Mouse (Mus musculus) embryo, embryonic 10.5 days (tissue): Measurements from ENCODE around the gene Stat5a.

Experiments used
- DNase-seq: peaks from one replicate; pipeline ENCODE4 v3.0.0-alpha.2; 2015; ENCODE audit warnings: low spot score

The Stat5a gene

DNA sequence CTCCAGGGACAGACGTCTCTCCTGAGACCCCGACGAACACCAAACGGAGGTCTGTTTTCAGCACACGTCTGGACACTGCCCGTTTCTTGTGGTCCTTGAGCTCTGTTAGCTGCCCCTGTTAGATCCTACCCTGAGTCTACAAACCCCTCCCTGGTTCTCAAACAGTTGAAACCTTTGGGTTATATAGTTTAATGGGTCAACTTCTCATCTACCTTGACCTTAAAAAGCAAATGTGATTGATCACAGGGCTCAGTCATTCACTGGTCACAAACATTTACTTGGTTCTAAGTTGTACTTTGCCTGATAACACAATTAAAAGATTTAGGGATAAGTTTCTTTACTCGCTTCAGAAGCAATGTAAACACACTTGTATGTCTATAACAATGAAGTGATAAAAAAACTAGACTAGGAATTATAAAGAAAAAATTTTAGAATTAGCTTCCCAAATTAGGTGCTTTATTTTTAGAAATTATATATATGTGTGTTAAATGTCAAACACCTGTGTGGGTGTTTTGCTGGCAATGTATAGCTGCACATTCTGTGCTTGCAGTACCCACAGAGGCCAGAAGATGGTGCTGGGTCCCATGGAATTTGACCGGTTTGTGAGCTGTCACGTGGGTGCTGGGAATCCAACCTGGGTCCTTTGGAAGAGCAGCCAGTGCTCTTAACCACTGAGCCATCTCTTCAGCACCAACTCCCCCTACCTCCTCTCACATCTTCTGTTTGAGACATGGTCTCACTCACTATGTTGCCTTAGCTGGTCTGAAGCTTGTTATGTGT, 22.0 kb upstream of the Stat5a start:
- no peak for DNase-seq

DNA sequence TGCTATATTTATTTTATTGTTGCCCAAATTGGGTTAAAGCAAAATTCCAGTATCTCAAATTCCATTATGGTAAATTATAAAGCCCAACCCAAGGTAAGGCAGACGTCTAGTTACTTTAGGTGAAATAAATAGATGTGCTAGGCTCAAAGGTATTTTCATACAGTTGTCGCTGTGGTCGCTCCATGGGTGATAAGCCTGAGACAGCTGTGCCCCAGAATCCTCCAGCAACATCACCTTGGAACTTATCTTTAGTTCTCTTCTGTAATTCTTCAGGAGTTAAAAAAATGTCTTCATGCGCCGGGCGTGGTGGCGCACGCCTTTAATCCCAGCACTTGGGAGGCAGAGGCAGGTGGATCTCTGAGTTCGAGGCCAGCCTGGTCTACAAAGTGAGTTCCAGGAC, 20.3 kb upstream of the Stat5a start:
- no peak for DNase-seq

DNA sequence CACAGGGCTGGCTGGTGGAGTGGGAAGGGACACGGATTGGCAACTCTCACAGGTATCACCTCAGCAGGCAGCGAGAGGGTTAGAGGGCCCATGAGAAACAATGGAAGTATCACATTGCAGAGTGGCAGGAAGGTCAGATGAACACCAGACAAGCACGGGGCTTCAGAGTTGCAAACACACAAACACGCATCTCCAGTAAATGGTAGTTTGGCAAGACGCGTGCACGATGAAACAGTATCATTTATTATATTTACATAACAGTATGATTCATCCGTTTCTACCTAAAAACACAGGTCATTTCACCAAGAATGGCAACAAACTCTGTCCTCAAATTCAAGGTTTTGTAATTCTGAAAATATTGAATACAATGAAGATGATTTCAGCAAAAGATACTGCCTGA, 19.6 kb upstream of the Stat5a start:
- DNase-seq, result no peak

DNA sequence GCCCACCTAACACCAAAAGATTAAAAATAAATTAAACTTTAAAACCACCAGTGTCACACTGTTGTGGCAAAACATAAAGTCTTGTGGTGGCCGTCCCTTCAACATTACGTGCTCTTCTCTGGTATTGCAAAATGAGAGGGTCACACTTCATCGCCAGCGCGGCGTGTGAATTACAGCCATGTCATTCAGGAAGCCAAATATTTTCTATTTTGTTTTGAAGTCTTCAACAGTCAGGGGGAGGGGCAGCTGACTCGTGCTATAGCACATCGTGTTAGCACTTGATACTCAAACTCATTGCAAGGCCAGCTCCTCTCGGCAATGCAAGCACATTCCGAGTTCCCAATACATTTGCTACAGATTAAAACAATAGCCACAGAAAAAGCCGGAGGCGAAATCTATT, 18.3 kb upstream of the Stat5a start:
- no peak for DNase-seq

DNA sequence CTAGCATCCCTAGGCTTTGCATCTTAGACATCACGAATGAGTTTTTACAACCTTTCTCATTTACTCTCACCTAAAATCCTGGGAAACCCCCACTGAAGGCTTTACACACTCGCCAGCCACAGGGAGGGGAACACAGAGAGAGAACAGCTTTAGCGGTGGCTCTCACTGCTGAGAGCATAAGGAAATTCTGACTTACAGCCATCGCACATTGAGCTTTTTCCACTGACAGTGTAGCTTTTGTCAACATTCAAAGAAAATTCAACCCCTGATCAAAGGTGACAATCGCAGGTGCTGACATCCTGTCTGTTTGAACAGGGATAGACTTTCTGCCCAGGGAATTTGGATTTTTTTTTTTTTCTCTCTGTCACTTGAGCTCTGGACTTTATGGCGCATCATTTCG, 17.1 kb upstream of the Stat5a start:
- DNase-seq, result no peak

DNA sequence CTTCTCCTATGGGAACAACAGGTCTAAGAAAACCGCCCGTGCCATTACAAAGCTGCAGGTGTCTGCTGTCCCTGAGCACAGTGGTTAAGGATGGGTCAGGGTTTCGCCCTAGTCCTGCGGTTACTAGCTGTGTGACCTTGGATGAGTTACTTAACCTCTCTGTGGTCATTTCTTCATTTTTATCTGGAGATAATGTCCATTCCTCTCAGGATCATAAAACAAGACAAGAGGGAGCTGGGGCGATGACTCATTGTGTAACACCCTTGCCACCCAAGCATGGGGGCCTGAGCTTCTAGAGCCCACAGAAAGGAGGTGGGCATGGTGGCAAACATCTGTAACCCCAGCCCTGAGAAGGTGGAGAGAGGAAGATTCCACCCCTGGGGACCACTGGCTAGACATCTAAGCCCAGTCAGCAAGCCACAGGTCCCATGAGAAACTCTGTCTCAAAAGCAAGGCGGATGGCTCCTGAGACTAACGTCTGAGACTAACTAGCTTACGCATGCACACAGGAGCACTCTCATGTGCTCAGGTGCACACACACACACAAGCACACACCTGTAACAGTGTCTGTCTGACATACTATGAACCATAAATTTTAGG, 16.0 kb upstream of the Stat5a start:
- no peak for DNase-seq

DNA sequence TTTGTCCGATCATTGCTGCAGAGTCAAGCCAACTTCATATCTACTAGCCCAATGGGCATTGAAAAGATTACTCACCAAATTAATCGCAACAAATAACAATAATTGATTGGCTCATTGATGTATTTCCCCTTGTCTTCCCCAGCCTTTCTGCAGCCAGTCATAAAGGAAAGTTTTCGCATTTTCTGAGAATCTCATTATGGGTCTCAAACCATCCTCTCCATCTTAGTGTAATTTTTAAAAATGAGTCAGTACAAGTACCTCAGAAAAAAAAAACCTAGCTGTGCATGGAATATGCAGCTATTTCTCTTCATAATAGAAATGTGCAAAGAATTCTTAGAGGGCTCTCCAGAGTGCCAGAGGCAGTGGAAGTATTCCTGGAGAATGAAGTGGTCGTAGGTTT, 15.0 kb upstream of the Stat5a start:
- DNase-seq, result no peak

DNA sequence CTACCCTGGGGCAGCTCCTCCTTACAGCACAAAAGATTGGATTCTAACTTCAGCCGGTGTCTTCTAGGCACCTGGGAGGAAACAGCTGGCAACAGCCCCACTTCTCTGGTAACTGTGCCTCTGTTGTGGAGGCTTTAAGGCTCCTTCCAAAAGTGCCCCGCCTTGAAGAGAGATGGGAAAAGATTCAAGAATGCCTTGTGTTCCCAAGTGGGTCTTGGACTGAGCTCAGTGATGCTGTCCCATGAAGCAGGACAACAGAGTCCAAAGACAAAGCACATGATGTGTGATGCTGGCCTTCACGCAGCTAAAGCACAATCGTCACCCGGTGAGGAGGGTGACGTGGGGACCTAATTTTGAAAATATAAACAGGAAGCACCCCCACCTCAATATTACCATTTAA, 13.4 kb upstream of the Stat5a start:
- no peak for DNase-seq

DNA sequence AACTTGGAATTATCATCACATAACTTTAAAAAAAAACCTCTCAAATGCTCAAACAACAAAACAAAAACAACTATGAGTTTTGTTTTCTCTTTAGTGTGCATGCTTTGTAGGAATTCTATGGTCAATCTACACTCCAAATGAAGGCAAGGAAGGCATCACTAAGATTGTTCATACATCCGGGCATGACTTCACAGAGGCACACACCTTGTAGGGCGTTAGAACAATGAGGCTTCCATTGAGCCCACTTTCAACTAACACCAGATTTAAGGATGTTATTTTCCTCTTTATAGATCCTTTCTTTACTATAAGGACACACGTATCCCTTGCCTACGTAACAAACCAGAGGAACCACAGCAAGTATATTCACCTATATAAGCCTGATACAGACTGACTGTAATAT, 11.6 kb upstream of the Stat5a start:
- no peak for DNase-seq

DNA sequence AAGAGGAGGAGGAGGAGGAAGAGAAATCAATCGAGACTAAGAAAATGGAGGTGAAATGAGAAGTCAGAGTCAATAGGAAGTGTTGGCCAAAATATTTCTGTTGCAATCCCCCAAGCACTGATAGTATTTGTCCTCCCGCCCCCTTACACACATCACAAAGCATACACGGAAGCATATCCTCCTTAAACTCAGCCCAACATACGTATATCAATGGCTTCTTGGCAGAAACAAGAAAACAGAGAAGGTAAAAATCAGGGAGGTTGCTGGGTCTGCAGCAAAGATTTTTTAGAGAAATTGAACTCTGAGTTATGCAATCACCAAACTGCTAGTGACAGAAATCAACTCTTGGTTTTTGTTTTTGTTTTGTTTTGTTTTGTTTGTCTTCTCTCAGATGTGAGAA, 11.1 kb upstream of the Stat5a start:
- no peak for DNase-seq

DNA sequence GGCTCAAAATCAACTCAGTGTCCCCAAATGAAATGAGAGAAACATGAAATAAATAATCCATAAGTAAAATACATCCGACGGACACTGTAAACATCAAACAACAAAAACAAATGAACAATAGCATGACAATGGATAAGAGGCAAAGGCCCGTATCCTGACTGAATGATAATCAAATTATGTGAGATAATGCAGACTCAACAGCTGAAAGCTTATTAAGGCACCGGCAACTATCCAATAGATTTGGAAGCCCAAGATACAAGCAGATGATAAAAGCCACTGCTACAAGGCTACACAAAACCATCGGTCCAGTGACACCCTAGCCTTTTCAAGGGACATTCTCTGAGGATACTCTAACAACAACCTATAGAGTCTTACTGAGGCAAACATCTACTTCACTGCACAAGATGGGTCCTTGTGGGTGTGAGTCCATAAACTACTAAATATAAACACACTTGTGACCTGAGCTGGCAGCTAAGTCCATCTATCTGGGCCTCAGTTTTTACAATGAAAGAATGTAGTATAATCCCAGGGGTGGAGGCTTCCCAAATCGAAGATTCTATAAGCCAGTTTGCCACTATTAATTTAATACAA, 10.3 kb upstream of the Stat5a start:
- DNase-seq, result no peak

DNA sequence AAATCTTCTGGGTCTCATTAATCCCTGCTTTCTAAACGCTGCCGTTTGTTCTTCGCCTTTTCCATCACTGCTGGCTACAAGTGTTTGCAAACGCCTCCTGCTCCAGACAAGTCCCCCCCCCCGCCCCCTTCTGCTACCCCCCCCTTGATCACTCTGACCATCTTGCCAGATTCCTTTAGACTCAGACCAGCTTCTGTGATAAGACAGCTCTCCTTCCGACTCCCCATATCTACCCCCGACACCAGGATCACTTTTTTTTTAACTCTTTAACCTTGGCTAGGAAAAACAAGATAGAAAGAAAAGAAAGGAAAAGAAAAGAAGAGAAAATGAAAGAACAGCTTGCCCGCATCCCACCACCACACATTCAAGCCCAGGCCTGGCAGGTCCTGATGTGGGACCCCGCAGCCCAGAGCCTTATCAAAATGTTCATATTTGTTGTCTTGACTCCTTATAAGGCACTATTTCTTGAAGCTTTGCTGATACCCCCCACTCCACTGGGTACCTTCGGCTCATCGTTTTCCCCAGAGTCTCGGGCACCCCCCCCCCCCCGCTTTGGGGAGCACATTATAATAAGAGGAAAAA, 9.6 kb upstream of the Stat5a start:
- DNase-seq, result peak; percentile 30

DNA sequence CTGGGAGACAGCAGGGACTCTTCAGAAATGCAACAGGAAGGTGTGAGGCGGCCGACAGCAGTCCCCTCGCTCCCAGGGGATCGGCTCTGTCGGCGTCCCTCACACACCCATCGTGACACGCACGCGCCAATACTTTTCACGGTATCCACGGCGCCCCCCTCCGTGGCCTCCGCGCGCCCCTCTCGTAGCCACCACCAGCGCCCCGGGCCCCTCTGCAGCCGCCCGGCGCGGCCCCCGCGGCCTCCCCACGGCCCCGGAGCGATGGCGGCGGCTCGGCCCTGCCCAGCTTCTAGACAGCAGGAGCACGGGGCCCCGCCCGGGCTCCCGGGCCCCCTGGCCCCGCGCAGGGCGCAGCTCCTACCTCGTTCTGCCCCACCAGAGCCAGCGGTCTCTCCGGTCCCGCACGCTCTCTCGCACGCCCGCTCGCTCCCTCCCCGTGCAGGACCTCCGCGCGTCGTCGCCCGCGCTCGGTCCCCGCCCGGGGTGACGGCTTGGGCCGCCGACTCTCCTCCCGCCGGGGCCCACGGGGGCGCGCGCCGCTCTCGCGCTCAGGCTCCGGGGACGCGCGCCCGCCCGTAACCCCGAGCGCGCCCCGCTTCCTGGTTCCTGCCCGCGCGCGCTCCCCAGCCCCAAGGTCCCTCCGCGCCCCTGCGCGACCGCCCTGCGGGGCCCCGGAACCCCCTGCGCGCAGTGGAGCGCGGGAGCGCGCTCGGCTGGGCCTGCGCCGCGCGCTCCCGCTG, 8.9 kb upstream of the Stat5a start, which contains the start of gene Stat5b:
Gene Stat5b, minus strand, starts transcription at position 687 of the 740 bp plus-strand sequence.
- DNase-seq, result peak; percentile 80

DNA sequence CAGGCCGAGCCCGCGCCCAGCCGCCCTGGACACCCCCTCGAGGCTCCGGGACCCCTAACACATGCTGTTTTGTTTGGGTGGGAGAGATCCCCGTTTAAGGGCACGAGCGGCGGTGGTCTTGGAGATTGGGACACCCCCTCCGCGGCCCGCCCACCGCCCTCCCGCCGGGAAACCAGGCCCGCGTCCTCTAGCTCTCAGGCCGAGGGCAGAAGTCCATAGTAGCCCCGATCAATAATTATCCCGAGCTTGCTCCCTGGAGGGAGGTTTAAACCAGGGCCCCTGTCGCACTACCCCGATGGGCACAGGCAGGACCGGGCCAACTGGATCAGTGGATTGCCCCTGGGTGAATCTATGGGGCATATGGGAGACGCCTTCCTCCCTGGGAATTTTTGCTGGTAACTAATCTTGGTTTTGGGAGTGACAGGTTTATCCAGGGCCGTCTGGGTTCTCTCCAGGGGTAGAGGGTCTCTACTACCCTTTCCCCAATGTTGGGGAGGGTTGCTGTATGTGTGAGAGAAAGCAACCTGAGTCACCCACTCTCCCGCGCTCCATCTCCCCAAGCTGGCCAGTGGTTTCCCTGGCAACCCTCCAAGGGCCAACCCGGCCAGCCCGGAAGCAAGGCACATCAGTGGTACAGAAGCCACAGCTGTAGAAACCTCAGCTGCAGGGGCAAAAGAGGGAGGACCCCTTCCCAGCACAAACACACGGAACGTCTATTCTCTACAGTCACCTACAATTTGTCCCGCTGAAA, 8.2 kb upstream of the Stat5a start:
- peak; percentile 76 for DNase-seq

DNA sequence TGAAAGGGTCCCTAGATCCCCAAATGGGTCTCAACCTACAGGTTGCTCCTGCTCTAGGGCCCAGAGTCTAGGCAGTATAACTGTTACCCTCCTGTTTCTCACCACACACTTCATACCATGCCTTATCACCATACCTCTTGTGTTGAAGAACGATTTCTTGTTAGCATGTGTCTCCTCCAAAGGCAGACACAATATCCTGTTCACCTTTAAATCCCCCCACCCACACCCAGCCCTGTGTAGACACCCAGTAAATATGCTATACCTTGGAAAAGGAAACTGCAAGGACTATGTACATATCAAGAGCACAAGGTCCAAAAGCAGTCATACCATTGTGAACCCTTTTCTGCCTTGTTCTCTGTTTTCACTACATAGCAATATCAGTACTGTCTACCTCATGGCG, 7.1 kb upstream of the Stat5a start:
- DNase-seq, result no peak

DNA sequence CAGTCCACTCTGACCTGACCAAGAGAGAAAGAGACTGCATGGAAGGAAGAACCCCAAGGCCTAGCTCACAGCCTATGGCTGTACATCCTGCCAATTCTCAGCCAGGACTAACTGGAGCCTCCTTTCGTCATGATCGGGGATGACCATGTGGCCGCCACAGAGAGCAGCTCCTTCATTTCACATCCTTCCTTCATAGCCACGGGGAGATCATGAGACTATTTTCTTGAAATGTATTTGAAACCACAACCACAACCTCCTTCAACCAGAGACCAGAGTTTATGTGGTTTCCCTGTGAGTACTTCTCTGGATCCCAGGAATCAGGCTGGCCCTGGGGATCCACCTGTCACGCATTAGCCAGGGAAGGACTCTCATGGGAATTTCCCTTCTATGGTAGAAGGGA, 6.1 kb upstream of the Stat5a start:
- DNase-seq, result no peak

DNA sequence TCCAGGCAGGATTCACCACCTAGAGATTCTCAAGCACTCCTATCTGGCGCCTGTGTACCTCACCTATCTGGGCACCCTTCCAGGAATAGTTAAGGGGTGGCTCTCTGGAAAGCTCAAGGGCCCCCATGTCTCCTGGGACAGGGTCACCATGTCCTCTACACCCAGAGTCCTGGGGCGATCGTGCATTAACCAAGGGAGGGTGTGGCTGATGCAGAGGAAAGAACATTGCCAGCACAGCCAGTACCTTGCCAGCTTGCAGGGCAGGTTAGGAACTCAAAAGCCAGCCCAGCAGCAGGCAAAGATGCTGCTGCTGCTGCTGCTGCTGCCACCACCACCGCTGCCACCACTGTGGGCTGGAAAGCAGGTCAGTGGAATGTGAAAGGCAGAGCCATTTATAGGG, 4.9 kb upstream of the Stat5a start:
- no peak for DNase-seq

DNA sequence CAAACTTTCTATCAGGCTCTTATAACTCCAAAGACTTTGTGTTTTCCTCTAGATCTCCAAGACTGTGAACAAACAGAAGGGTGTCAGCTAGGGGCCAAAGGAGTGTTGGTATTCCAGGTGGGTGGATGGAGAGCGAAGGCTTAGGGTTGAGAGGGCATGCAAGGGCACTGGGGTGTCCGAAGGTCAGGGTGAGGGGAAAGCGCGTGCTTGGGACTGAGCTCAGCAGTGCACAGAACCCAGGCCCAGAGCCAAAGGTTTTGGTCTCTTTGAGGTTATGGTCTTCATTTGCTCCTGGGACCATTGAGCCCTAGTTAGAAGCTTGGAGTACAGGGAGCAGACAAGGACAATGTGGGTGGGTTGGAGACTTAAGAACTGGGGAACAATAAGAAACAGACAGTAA, 4.0 kb upstream of the Stat5a start:
- no peak for DNase-seq

DNA sequence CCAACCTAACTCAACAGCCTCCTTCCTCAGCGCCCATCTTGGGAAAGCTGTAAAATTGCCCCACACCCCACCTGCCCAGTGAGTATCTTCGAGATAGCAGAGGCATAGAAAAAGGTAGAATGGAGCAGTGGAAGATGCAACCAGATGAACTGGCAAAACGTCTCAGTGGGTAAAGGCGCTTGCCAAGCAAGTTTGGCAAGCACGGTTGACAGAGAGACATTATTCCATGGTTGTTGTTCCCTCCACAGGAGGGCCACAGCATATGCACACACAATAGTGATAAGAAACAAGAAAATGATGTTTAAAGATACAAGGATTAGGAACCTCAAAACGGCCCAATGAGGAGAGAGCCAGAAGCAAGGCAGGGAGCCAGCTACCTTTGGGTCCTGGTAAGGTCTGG, 1.2 kb upstream of the Stat5a start:
- DNase-seq, result no peak

DNA sequence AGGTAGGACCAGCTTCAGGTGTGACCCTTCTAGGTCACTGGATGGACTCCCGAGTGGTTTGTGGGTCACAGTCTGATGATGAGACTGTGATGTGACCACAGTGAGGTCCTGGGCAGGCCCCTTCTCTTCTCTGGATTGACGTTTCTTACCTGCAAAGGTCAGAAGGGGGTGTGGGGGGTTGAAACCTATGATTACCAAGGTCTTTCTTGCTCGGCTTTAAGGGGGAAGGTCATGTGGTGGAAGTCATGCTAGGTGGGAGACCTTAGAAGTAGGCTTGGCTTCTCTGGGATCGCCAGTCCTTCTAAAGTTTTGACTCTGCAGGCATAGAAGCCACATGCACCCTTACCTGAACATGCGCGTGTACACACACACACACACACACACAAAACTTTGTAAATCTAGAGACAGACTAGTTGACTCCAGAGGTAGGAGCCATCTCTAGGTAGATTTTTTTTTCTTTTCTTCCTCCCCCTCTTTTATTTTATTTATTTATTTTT, 476 bp downstream of the Stat5a start:
- no peak for DNase-seq

DNA sequence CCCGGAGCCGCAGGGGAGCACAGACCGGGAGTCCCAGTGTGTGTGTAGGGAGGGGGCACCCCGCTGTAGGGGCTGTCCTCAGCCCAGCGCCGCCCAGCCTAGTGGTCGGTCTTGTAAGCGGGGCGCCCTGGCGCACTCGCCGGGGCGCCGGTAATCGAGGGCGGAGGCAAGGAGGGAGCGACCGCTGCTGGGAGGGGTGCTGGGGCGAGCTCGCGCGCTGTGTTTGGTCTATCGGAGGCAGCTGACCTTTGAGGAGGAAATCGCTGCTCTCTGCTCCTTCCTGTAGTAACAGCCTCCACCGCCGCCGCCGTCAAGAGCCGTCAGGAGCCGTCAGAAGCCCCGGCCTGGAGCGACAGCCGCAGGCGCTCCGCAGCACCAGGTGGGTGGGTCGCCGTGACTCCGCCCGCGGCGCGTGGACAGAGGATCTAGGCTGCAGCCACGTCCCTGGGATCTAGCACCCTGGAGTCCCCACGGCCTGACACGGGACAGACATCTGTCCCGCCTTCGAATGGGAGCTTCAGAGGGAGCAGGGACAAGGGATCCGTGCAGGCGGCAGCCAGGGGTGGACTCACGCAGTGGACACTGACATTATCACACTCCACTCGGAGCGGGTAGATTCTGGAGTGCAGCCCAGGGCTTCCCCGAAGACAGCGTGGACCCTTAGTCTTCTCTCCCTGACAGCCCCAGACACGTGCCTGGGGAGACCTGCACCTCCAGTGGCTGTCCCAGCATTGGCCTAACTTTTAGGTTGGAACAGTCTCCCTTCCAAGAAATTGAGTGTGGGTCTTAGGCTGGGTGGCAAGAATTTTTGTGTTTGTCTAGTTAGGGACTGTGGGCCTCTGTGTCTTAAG, 1.3 kb downstream of the Stat5a start:
- peak; percentile 79 for DNase-seq
